Mouse (Mus musculus) heart, postnatal 25 days (tissue): ENCODE results near the gene Dlgap1. TPM values are rescaled to one million over a fixed set of nuclear protein-coding genes. Genes with fewer than 3 reads are reported as not detected.

Experiments
- DNase-seq: peaks from one replicate; pipeline ENCODE4 v3.0.0; 2022; ENCODE audit warnings: low spot score
- intact Hi-C: fragments of 180-260 bp; cut with DNase I; formaldehyde crosslinking; loops from one replicate; pipeline ENCODE4 v1.15.1; 2025
- total RNA-seq, 2 experiments: library from RNA; stranded (reverse); gene quantifications; 2 replicates each; pipeline ENCODE4 v1.2.3; 2021

The Dlgap1 gene
- total RNA-seq, 2 experiments from 2014 or later = 0.28 to 0.39 TPM

DNA sequence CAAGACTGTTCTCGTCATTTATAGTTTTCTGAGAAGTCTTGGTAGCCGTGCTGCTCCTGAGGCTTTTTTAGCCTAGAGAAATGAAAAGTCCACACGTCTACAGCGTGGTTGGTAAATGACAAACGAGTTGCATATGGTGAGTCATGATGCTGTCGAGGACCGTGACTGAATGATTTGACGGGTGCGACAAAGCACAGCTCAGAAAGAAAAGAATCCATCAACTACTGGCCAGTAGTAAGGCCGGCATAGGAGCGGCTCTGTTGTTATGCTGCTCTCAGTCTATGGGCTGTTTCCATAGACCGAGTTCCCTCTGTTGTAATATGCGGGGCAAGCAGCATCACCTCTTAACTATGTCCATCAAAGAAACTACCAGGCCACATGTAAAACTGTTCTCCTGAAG, 620.3 kb downstream of the Dlgap1 start:
- intact Hi-C loops = no loop called here
- no peak for DNase-seq

DNA sequence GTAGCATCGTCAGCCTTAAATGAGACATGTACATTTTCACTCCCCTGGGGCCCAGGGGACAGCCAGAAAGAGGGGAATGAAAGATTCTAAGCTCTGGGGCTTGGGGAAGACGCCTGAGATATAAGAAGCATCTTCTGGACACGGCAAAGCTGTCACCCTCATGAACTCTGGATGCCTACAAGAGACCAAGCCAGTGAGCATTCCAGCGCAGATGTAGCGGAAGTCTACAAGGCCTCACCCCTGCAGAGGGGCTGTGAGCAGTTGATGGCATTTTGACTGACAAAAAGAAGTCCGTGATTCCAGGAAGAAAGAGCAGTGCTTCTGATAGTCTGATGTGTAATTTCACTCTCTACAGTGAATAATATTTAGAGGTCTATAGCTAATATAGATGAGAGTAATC, 621.6 kb downstream of the Dlgap1 start:
- DNase-seq = no peak
- intact Hi-C loops = no loop called here

DNA sequence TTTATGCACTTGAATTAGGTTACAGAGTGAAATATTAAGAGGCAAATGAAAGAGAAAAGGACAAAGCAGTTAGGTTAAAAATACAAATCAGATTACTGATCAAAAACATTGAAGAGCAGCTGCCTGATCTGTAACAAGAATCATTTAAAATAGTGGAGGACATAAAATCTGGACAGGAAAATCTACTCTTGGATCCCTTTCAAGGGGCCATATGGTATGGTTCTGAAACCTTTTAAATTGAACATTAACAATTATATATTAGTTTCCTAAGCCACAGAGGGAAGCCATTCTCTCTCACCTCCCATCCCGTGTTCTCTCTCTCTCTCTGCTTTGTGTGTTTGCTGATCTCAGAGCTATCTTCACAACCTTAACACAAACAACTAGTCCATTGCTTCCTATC, 625.4 kb downstream of the Dlgap1 start:
- intact Hi-C loops = no loop called here
- no peak for DNase-seq

DNA sequence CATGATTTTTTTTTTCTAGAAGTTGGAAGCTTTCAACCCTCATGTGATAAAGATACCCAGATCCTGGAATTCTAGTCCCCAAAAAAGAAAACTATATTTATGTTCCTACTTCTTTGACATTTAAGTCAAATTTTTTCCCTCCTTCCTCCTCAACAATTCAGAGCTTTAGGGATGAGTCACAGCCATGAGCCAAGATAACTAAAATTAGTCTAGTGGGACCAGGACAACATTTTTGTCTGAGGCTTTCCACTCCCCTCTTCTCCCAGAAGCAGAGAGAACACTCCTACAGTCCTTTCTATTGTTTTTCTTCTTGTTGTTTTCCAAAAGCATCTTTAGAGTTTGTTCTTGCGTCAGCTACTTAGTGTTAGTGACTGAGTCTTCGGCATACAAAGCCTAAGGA, 627.5 kb downstream of the Dlgap1 start:
- no peak for DNase-seq
- intact Hi-C loops = no loop called here

DNA sequence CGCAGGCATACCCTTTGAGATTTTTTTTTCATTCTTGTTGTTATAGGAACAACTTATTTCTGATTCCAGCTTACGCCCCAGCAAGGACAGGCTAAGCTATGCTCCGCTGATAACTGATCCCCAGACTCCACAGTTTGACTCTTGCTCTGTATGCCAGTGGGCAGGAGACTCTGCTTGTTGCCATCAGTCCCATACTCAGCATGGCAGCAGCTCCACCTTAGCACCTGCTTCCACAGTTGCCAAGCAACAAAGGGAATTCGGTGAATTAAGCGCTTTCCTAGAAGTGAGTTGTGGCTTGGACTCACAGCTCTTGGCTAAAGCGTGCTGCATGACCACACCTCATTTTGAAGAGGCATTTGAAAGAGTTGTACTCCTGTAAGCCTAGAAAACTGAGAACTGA, 631.6 kb downstream of the Dlgap1 start:
- no peak for DNase-seq
- intact Hi-C loops = no loop called here

DNA sequence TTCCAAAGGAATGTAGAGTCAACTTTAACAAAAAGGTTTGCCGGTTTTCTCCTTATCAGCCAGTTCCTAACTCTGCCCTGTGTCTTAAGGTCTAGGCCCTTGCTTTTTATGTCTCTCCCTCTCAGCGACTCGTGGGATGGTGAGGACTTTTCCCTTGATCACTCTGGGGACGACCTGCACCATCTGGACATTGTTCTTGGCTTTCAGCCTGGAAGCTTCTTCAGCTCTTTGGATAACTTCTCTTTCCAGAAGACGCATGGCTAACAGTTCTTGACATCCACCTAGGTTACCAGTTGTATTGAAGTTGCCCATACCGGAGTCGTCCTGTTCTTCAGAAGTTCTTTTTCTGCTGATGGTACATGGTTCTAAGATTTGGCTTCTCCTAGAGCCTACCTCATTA, 633.2 kb downstream of the Dlgap1 start:
- intact Hi-C loops = no loop called here
- DNase-seq = no peak

DNA sequence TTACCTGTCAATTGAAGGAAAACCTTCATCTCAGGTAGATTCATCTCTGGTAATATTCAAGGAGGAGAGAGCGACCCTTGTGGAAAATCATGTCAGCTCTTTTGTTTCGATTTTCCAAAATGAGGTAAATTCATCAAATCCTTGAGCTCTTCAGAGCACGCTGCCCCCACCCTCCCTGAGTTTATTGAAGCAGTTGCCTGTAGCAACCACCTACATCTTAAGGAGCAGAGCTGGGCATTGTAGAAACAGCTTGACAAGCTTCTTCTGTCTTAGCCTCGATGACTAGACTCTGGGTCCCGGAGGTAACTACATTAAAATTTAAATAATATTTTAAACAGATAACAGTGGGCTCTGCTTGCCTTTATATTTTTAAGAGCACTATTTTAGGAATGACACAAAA, 636.8 kb downstream of the Dlgap1 start:
- intact Hi-C loops = no loop called here

DNA sequence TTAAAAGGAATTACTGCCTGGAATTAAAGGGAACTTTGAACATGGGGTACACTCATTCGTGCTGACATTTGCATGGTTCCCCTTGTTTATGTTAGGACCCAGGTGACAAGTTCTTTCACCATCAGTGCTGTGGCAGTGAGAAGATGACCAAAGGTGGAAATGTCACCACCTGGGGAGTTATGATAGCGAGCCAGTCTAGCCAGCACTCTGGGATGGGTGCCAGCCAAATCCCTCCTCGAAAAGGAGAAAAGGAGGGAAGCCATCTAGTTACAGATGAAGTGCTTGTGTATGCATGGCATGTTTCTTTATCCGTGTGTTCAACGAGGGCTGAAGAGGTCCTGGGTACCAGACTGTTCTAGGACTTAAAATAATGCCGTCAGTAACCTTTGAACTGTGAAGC, 643.3 kb downstream of the Dlgap1 start:
- intact Hi-C loops = no loop called here
- DNase-seq = no peak

More for the DNA sequence above, 636.8 kb downstream of the Dlgap1 start:
- DNase-seq = no peak

DNA sequence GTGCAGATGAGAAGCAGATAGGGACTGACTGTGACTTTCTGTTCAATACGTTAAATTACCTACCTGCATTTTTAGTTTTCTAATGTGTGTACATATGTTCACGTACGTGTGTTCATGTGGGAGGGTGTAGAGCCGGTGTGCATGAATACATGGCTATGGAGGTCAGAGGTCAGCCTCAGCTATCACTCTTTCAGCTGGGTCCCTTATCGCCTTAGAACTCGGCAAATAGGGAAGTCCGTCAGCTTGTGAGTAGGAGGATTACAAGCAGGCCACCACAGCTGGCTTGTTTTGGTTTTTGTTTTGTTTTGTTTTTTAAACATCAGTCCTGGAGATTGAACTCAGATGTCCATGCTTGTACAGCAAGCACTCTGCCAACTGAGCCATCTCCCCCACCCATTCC, 645.0 kb downstream of the Dlgap1 start:
- no peak for DNase-seq
- intact Hi-C loops = no loop called here

DNA sequence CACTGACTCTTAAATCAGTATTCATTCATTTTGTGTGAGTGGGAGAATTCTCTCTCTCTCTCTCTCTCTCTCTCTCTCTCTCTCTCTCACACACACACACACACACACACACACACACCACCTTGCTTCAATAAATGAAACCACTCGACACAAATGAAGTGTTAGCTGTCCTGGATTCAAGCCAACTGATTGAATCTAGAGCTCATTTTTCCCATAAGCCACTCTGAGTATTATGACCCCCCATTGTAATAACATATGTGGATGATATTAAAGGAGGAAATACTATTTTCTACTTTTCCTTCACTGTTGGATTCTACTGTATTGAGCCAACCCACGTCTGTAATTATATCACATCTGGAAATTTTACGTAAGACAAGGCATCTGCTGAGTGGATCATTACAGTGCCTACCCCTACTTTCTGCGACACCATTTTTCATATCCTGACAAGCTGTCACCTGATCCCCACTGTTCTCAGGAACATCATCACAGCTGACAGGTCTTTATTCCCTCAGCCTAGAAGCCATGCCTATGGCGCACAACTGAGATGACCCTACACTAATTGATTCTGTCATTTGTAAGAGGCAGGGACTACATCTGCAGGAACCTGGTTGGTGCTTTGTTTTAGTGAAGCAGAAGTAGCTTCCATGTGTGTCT, 645.7 kb downstream of the Dlgap1 start:
- intact Hi-C loops = no loop called here

DNA sequence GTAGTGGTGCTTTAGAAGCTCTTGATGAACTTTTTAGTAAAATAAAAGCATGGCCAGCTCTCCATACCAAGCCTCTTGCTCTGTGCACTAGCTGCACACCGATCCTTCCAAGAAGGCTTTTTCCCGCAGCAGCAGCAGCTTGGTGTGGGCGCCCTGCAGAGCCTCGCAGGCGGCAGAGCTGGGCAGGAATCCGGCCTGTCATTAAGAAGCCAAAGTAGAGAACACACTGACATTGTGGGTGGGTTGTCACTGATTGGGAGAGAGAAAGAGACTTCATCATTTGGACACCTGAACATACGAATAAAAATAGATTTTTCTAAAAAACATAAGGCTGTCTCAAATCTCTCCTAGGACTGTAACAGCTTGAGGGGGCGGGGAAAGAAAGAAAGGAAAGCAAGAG, 653.6 kb downstream of the Dlgap1 start:
- intact Hi-C loops = no loop called here

More for the DNA sequence above, 645.7 kb downstream of the Dlgap1 start:
- DNase-seq = no peak

DNA sequence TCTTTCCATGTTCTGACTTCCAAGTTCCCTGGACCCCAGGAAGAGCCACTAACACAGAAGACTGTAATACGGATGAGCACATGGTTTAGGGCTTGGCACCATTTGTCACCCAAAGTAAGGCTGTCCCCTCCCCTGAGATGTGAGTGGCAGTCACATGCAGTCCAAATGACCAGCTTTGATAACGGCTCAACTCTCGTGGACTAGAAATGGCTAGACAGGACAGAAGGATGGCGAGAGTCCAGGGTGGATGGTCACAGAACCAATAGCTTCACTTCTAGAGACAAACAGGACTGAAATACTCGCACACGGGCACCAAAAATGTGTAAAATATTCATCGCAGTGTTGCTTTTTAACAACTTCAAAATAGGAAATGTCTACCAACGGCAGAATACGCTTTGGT, 657.5 kb downstream of the Dlgap1 start:
- intact Hi-C loops = no loop called here
- no peak for DNase-seq

More for the DNA sequence above, 653.6 kb downstream of the Dlgap1 start:
- no peak for DNase-seq

DNA sequence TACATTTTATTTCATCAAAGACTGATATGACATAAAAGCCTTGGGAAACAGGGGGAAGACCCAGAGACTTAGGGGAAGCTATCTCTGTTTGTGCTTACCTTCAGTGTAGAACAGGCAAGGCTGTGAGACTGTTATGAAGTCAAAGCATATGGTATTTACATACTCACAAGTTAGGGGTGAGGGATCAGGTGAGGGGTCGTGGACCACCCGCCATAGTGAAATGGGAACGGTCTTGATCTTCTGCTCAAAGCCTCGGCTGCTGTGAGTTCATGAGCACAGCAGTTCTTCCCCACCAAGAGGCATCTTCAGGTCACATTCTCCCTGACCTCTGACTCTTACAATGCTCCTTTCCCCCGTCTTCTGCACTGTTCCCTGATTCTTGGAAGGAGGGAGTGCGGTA, 658.1 kb downstream of the Dlgap1 start:
- no peak for DNase-seq
- intact Hi-C loops = no loop called here

DNA sequence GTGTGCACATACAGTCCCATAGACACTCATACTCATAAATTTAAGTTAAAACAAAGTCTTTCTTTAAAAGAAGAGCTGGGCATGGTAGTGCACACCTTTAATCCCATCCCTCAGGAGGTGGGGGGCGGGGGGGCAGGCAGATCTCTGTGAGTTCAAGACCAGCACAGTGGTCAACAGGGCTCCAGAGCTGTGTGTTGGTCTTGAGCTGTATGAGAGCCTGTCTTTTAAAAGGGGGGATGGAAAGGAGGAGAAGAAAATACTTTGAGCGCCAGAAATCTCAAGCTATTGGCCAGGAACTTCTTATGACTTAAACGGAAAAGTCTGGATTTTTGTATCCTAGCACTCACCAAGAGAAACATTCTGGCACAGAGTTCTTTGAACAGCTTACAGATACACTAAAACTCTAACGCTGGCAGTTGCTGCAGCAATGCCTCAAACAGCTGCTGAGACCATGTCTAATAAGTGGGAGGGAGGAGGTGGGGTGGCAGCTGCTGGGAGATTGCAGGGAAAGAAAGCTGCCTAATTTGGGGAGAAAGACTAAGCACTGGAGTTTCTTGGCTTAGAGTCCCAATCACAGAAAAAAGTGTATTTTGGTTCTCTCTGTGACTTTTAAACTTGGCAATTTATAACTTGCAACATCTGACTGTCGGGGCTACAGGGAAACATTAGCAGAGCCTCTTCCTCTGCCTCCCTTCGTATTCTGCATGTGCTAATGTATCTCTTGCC, 660.9 kb downstream of the Dlgap1 start:
- peak; percentile 28 for DNase-seq
- intact Hi-C loops = loop anchor here (2.0 kb wide), 1 partner anchor 103 kb away; no protein-coding TSS in a partner anchor

DNA sequence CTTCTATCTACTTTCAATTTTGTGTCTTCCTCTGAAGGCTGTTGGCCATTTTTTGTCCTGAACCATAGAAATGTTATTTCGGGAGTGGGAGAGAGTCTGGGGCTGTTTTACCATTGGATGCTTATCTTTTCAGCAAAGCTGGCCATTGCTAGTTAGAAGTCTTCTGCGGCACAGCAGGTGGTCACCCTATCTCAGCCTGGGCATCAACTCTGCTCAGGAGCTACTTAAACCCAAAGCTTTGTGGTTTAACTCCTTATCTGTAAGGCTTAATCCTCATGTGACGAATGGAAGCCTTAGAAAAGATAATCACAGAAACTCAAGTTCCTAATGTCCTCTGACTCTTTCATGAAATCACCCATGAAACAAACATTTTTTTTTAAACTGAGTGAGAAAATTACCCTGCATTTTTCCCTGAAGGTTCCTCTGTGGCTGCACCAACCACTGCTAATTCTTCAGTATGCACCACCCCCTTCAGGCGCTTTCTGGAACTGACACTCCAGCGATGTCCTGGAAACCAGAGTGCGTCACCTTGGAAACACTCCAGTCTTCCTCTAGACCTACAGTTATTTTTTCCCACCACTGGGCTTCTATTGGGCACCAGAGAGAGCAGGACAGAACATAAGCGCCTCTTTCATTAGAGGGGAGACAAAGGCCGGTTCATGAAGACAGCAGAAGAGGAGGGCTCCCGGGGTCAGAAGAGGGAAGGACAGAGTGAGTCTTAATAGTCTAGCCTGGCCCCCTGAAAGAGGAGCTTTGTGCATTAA, 664.5 kb downstream of the Dlgap1 start:
- peak; percentile 27 for DNase-seq
- intact Hi-C loops = loop anchor here (2.0 kb wide), 1 partner anchor 205 kb away; no protein-coding TSS in a partner anchor

DNA sequence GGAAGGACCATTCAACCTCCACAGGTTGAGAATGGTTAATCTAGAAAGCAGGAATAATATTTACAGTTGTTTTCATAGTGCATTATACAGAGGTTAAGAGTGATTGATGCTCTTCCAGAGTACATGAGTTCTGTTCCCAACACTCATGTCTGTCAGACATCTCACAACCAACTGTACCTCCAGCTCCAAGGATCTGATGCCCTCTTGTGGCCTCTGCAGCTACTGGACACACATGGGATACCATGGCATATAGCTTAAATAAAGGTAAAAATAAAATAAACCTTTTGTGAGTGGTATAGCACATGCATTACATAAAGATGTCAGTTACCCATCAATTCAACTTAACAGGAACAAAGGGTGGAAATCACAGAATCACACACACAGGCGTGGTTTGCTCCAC, 674.3 kb downstream of the Dlgap1 start:
- intact Hi-C loops = no loop called here
- no peak for DNase-seq

DNA sequence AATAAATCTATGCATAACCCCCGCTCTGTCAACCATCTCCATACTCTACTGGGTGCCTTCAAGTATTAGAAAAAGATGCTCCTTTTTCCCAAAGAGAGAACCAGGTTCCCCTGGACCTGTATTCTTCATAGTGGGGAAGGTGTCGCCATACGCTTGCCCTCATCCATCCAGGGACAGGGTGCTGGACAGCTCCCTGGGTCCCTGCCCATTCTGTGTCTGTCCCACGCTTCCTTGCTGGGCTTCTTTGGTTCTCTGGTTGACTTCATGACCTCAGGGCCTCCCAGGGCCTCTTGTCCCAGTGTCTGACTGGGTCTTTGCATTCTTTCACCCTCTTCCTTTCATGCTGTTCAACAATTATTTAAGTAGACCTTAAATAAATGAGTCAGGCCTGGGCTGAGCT, 677.8 kb downstream of the Dlgap1 start:
- no peak for DNase-seq
- intact Hi-C loops = no loop called here

DNA sequence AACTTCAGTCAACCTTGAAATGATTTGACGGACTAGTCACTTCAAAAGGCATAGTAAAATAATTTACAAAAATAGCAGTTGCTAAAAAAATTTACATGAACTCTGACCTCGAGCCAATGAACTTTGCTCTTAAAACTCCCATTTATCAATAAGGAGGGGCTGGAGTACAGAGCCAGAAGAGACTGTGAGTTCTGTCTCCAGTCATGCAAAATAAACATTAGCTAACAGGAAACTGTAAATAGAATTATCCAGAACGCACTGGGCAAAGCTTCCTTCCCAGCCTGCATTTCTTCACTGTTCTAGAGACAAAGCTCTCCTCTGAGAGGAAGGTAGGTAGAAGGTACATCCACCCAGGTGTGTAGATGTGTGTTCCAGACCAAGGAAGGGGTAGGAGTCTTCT, 692.5 kb downstream of the Dlgap1 start:
- DNase-seq = no peak
- intact Hi-C loops = no loop called here

DNA sequence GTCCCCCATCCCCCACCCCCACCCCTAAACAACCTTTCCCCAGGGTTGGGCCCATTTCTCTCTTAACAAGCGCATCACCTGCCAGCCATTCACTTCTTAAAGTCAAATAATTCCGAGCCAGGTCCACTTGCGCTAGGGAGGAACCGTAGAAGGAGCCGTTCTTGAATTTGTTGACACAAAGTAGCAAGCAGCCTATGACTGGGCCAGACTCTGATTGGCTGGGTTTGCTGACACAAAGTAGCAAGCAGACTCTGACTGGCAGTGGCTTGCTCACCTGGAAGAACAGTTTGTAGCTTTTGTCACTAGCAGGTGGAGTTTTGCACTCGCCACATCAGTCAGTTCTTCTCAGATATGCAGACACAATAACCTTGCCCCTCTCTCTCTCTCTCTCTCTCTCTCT, 695.1 kb downstream of the Dlgap1 start:
- DNase-seq = no peak
- intact Hi-C loops = no loop called here

DNA sequence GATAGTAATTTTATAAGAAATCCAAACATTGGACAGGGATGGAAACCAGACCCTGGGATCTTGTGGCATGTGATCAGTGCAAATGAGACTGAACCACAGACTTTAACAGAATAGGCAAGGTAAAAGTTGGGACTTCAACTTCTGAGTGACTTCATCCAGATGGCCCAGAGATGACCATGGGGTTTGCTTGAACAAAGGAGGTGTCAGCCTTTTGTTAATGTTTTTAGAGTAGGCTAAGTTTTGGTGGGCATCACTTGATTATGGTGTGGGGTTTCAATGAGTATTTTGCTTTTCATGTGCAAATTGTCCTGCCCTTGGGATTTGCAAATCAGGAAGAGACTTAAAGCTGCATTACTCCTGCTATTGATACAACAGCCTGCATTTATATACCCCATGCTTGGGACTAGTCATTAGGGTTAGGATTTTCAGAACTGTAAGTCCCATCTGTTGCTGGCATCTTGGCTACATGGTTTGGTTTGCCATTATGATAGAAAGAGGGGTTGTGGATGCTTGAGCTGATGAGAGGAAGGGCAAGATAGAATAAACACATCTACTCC, 695.7 kb downstream of the Dlgap1 start:
- no peak for DNase-seq
- intact Hi-C loops = no loop called here

DNA sequence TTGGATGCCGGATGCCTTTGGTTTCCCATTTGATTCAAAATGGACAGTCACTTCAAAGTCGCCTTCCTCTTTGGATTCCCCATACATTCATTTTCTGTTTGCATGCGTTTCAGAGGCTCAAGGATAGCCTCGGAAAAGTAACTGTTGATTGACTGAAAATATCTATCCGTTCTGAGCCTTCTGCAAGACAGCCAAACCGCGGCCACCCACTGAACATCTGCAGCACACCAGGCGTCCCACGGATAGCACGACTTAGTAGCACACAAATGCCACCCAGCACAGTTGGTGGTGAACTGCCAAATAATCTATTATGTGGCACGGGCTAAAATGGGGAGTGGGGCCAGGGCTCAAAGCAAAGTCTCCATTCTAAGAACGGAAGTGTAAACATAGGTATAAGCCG, 705.1 kb downstream of the Dlgap1 start:
- intact Hi-C loops = no loop called here
- no peak for DNase-seq
